Mouse (Mus musculus) adrenal gland, postnatal 0 days (tissue): ENCODE measurements around the gene Mapk1ip1l. TPM values are rescaled to one million over a fixed set of nuclear protein-coding genes. Genes with fewer than 3 reads are reported as not detected.

Experiments used
- polyA plus RNA-seq: library from polyadenylated mRNA; unstranded; fragments of >200 nt; fragmentation: Nextera tagmentation; extraction: Ambion mirVana; gene quantifications from 2 replicates; pipeline ENCODE4 v1.2.1, GENCODE M21; 2015

Gene Mapk1ip1l
- polyA plus RNA-seq: 17.3 and 21.9 TPM in 2 replicates

DNA sequence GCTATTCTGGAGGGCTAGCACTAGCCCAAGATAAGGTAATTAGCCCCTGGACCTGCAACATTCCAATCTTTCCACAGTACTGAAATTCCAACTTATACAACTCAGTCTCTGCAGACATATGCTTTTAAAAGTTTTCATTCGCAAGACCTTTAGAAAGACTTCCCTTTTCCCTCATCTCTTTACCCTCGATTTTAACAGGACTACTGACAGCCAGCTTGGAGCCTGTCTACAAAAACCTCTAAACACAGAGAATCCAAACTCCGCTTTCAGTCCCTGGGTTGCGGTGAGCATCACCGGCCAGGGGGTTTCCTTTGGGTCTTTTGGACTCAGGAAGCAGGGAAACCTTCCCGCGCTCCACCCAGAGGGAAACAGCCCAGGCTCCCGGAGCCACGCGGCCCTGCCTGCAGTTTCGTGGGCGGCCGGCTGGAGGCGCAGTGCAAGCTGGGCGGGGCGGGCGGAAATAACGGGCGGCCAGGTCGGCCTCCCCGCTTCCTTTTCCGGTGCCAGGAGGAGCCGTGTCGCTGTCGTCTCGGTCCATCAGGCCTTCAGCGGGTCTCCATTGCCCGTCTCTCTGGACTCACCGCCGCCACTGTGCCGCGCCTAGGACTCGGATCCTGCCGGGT is at the start of gene Mapk1ip1l:
Gene Mapk1ip1l (plus strand): TSS at position 482 of the 623 bp plus-strand sequence.

DNA sequence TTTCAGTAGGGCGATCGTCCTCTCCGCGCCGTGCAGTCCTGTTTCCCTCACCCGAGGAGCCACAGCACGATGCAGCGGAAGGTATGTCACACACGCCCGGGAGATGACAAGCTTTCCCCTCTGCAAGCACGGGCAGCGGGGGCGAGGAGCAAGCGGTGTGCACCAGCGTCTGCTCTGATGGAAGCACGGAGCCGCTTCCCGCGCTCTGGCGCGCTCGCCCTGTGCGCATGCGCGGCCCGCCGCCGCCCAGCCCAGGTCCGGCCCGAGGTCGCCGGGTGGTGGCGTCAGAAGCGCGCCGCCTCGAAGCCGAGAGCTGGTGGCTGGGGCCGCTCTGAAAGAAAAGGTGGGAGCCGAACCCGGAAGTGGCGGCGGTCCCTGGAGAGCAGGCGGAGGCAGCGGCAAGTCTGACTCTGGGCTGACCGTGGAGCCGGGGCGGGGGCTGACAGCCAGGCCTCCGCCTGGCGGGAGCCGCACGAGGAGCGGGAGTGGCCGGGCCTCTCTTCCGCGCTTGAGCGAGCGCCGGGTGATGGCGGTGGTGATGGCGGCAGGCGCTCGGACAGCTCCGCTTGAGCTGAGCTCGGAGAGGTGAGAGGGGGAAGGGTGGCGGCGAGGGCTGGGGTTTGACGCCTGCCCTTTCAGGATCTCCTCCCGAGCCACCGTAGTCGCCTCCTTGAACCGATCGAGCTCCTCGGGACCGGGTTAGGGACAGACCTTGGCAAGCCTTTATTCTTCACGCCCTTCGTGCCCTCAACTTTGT is 21.3 kb upstream of the Mapk1ip1l start, which contains the start of the genes Wdhd1 and Socs4:
Gene Wdhd1 (minus strand): TSS at position 221 of the 757 bp plus-strand sequence.
Gene Socs4 (plus strand): TSS at position 295 of the 757 bp plus-strand sequence.

DNA sequence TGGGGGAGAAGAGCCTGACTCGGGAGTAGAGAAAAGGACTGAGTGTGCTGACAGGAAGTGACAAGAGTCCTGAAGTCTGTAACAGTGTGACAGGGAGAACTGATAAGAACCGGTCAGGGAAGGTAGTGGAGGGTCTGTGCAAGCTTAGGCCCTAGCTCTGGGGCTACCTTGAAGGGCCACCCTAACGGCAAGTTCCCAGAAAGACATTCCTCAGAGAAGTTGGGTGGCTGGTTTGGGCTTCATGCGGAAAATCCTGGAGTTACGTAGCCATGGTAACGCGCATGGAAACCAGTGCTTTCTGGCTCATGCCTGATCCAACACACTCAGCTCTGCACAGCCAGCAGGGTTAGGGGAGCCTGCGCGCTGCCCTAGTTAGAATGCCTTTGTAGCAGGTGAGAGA is 69.4 kb downstream of the Mapk1ip1l start, which contains the start of gene Lgals3:
Gene Lgals3 (plus strand): TSS at position 291 of the 400 bp plus-strand sequence.

Other genes with a start within 250 kb of the Mapk1ip1l start
- 61.2 and 62.9 TPM in 2 replicates for gene Gch1, start 108.9 kb upstream of the Mapk1ip1l start, polyA plus RNA-seq
- gene Wdhd1, start 21.4 kb upstream of the Mapk1ip1l start, polyA plus RNA-seq: 6.5 and 9.0 TPM in 2 replicates
- gene Socs4, start 21.3 kb upstream of the Mapk1ip1l start, polyA plus RNA-seq: 3.5 and 3.7 TPM in 2 replicates
- 46.9 and 48.3 TPM in 2 replicates for gene Lgals3, start 69.5 kb downstream of the Mapk1ip1l start, polyA plus RNA-seq
- 10.0 and 12.0 TPM in 2 replicates for gene Dlgap5, start 120.1 kb downstream of the Mapk1ip1l start, polyA plus RNA-seq
- gene Fbxo34, start 152.2 kb downstream of the Mapk1ip1l start, polyA plus RNA-seq: 15.1 and 18.3 TPM in 2 replicates